Mouse (Mus musculus): ENCODE results near the gene Zfp986. TPM values are rescaled to one million over a fixed set of nuclear protein-coding genes. Genes with fewer than 3 reads are reported as not detected.
"Not testable (repeated sequence)": the region's sequence is repeated elsewhere in the genome, so short reads cannot be mapped to it uniquely, and the experiment has no call there.

The Zfp986 gene
- polyA plus RNA-seq (2015; fragmentation: Nextera tagmentation; extraction: Ambion mirVana) = not detected in 2 replicates

- 75% methylated on average over 3 of the region's 3 CpGs for WGBS
- not testable (repeated sequence) for H3K9ac ChIP-seq; H3K4me2 ChIP-seq; H3K4me1 ChIP-seq; H3K9me3 ChIP-seq; H3K36me3 ChIP-seq; ATAC-seq (ENCODE audit: insufficient number of reproducible peaks, insufficient read depth, low FRiP score, low TSS enrichment, low read depth); H3K4me3 ChIP-seq; H3K27ac ChIP-seq; H3K27me3 ChIP-seq
Measured at GRCm38 (mm10) chr4:145868494-145868893, at the start of gene Zfp986. Gene Zfp986, plus strand, starts transcription at chr4:145868794.

- no CpG with 5 or more reads among the region's 2 CpGs for WGBS
- ATAC-seq (ENCODE audit: insufficient number of reproducible peaks, insufficient read depth, low FRiP score, low TSS enrichment, low read depth) = 0 out of 2 replicates have a peak, but pooled peaks have one; percentile 38
- H3K4me3 ChIP-seq, H3K4me1 ChIP-seq, H3K27ac ChIP-seq, H3K9ac ChIP-seq, H3K27me3 ChIP-seq, H3K36me3 ChIP-seq, H3K9me3 ChIP-seq, H3K4me2 ChIP-seq: not testable (repeated sequence)
Measured at GRCm38 (mm10) chr4:145819946-145820345, 48.6 kb upstream of the Zfp986 start.

GRCm38 (mm10) chr4:145825606-145826005, 43.0 kb upstream of the Zfp986 start:
- not testable (repeated sequence) for H3K27me3 ChIP-seq, H3K9ac ChIP-seq, H3K27ac ChIP-seq, H3K36me3 ChIP-seq, H3K4me2 ChIP-seq, H3K9me3 ChIP-seq, H3K4me3 ChIP-seq, H3K4me1 ChIP-seq
- 79% methylated on average over 5 of the region's 8 CpGs for WGBS
- ATAC-seq (ENCODE audit: insufficient number of reproducible peaks, insufficient read depth, low FRiP score, low TSS enrichment, low read depth) = peak; percentile 52; the same call in 1 of the 2 replicates

GRCm38 (mm10) chr4:145831328-145832062, 37.1 kb upstream of the Zfp986 start:
- not testable (repeated sequence) for H3K4me3 ChIP-seq, H3K9me3 ChIP-seq, H3K36me3 ChIP-seq, H3K27ac ChIP-seq, H3K9ac ChIP-seq, H3K4me1 ChIP-seq, H3K27me3 ChIP-seq, H3K4me2 ChIP-seq
- 95% methylated on average over 1 of the region's 14 CpGs for WGBS
- ATAC-seq (ENCODE audit: insufficient number of reproducible peaks, insufficient read depth, low FRiP score, low TSS enrichment, low read depth) = peak; percentile 70

- H3K27me3 ChIP-seq, H3K4me2 ChIP-seq, H3K36me3 ChIP-seq, H3K9ac ChIP-seq, H3K27ac ChIP-seq, H3K4me1 ChIP-seq, H3K4me3 ChIP-seq: not testable (repeated sequence)
- peak; percentile 33; the same call in 1 of the 2 replicates for ATAC-seq (ENCODE audit: insufficient number of reproducible peaks, insufficient read depth, low FRiP score, low TSS enrichment, low read depth)
- 84% methylated on average over 11 of the region's 18 CpGs for WGBS
- peaks cover 15% of the 10 kb centered on the region for H3K9me3 ChIP-seq
Measured at GRCm38 (mm10) chr4:145836300-145836862, 32.2 kb upstream of the Zfp986 start.

- H3K4me2 ChIP-seq, H3K36me3 ChIP-seq, H3K27ac ChIP-seq, H3K4me1 ChIP-seq, H3K27me3 ChIP-seq, H3K4me3 ChIP-seq, H3K9ac ChIP-seq: not testable (repeated sequence)
- WGBS = 63% methylated on average over 55 of the region's 75 CpGs
- peak; percentile 86 for ATAC-seq (ENCODE audit: insufficient number of reproducible peaks, insufficient read depth, low FRiP score, low TSS enrichment, low read depth)
- peaks cover 15% of the 10 kb centered on the region for H3K9me3 ChIP-seq
Measured at GRCm38 (mm10) chr4:145836863-145837440, 31.6 kb upstream of the Zfp986 start.

GRCm38 (mm10) chr4:145846793-145847192, 21.8 kb upstream of the Zfp986 start:
- not testable (repeated sequence) for H3K9ac ChIP-seq, H3K36me3 ChIP-seq, H3K4me1 ChIP-seq, H3K4me3 ChIP-seq, H3K27ac ChIP-seq, H3K4me2 ChIP-seq, H3K27me3 ChIP-seq
- ATAC-seq (ENCODE audit: insufficient number of reproducible peaks, insufficient read depth, low FRiP score, low TSS enrichment, low read depth) = peak; percentile 64
- H3K9me3 ChIP-seq = peaks cover 11% of the 10 kb centered on the region; the same call in 1 of the 2 replicates

GRCm38 (mm10) chr4:145848183-145848890, 20.3 kb upstream of the Zfp986 start:
- not testable (repeated sequence) for H3K4me3 ChIP-seq, H3K9ac ChIP-seq, H3K27me3 ChIP-seq, H3K4me1 ChIP-seq, H3K36me3 ChIP-seq, H3K27ac ChIP-seq, H3K4me2 ChIP-seq
- H3K9me3 ChIP-seq = peaks cover 11% of the 10 kb centered on the region; the same call in 1 of the 2 replicates
- peak; percentile 26 for ATAC-seq (ENCODE audit: insufficient number of reproducible peaks, insufficient read depth, low FRiP score, low TSS enrichment, low read depth)
- WGBS = 66% methylated on average over 4 of the region's 4 CpGs

GRCm38 (mm10) chr4:145848891-145849214, 19.7 kb upstream of the Zfp986 start:
- not testable (repeated sequence) for H3K4me2 ChIP-seq, H3K27ac ChIP-seq, H3K36me3 ChIP-seq, H3K4me3 ChIP-seq, H3K4me1 ChIP-seq, H3K27me3 ChIP-seq, H3K9ac ChIP-seq
- peaks cover 11% of the 10 kb centered on the region; the same call in 1 of the 2 replicates for H3K9me3 ChIP-seq
- peak; percentile 29 for ATAC-seq (ENCODE audit: insufficient number of reproducible peaks, insufficient read depth, low FRiP score, low TSS enrichment, low read depth)
- 71% methylated on average over 3 of the region's 3 CpGs for WGBS

GRCm38 (mm10) chr4:145851421-145851820, 17.2 kb upstream of the Zfp986 start:
- ATAC-seq (ENCODE audit: insufficient number of reproducible peaks, insufficient read depth, low FRiP score, low TSS enrichment, low read depth); H3K27ac ChIP-seq; H3K4me1 ChIP-seq; H3K36me3 ChIP-seq; H3K4me2 ChIP-seq; H3K27me3 ChIP-seq; H3K4me3 ChIP-seq; H3K9ac ChIP-seq: not testable (repeated sequence)
- peaks cover 11% of the 10 kb centered on the region; the same call in 1 of the 2 replicates for H3K9me3 ChIP-seq
- whole genome bisulfite sequencing = 62% methylated on average over 8 of the region's 9 CpGs

- 76% methylated on average over 6 of the region's 8 CpGs for WGBS
- not testable (repeated sequence) for H3K4me3 ChIP-seq, H3K36me3 ChIP-seq
Measured at GRCm38 (mm10) chr4:145863872-145864271, 4.7 kb upstream of the Zfp986 start.

More at GRCm38 (mm10) chr4:145863872-145864271, 4.7 kb upstream of the Zfp986 start:
- ATAC-seq (ENCODE audit: insufficient number of reproducible peaks, insufficient read depth, low FRiP score, low TSS enrichment, low read depth); H3K4me2 ChIP-seq; H3K9ac ChIP-seq; H3K27ac ChIP-seq; H3K27me3 ChIP-seq; H3K4me1 ChIP-seq; H3K9me3 ChIP-seq: not testable (repeated sequence)
